Mouse (Mus musculus): ENCODE measurements at regions not wholly inside any gene's neighbourhood (a gene's known extent, or its start where the extent isn't known, plus 50 kb on each side); places are given as distances from the start of the nearest gene placed in this dataset.

DNA sequence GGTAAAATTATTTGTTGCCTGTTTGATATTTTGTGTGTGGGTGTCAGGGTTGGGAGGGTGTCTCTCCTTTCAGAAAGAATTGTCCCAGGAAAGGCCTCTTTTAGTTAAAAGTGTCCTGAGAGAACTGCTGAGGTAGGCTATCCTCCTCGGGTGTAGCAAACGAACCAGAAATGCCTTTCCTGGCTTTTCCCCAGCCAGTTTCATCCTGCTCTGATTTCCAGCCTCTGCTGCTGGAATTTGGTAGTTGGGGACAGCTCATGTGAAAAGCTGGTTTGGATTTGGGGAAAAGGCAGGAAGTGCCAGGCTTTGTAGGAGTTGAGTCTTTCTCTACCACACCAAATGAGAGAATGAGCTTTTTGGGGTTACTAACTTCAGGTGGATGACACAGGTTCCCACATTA, 164.0 kb upstream of the Prox1 start:
- H3K36me3 ChIP-seq: no peaks in the 10 kb centered on the region
- H3K4me1 ChIP-seq: no peaks in the 10 kb centered on the region
- peaks cover 91% of the 10 kb centered on the region for H3K27me3 ChIP-seq
- 12% methylated on average over 2 of the region's 2 CpGs for WGBS
- no peak overlapping the region for H3K9ac ChIP-seq
- no peak for ATAC-seq (ENCODE audit: low FRiP score, low read depth)
- H3K4me2 ChIP-seq (replicated peaks): no peak overlapping the region
- no peak overlapping the region for H3K4me3 ChIP-seq
- no peak overlapping the region for H3K27ac ChIP-seq
- H3K9me3 ChIP-seq: no peaks in the 10 kb centered on the region

- no peak overlapping the region for H3K27ac ChIP-seq
- no peaks in the 10 kb centered on the region for H3K9me3 ChIP-seq
- H3K4me3 ChIP-seq: no peak overlapping the region
- peaks cover 91% of the 10 kb centered on the region for H3K27me3 ChIP-seq
- H3K9ac ChIP-seq: no peak overlapping the region
- no peak overlapping the region for H3K4me2 ChIP-seq (replicated peaks)
- H3K36me3 ChIP-seq: no peaks in the 10 kb centered on the region
- 30% methylated on average over 8 of the region's 8 CpGs for WGBS
- no peaks in the 10 kb centered on the region for H3K4me1 ChIP-seq
- ATAC-seq (ENCODE audit: low FRiP score, low read depth): no peak
These were observed 163.5 kb upstream of the Prox1 start for GRCm38 (mm10) chr1:190334053-190334452.

DNA sequence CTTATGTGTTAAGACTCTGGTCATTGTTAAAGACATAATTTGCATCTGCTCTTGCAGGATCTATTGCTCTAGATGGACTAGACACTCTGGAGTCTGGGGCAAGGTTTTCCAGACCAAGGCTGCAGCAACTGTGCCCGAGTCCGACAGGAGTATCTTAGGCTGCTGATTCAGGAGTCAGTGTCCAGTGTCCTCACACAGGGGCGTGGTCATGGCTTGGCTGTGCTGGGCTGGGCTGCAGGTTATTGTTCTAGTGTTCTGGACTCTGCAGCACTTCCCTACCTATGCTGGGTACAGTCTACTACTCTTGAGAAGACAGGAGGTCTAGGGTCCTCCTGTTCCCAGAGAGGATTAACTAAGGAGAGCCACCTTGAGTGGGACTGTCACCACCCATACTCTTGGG, 161.5 kb upstream of the Prox1 start:
- H3K9ac ChIP-seq: no peak overlapping the region
- no peak overlapping the region for H3K4me2 ChIP-seq (replicated peaks)
- no peaks in the 10 kb centered on the region for H3K36me3 ChIP-seq
- no peaks in the 10 kb centered on the region for H3K9me3 ChIP-seq
- WGBS: 75% methylated on average over 3 of the region's 3 CpGs
- no peak overlapping the region for H3K4me3 ChIP-seq
- H3K27me3 ChIP-seq: peaks cover 94% of the 10 kb centered on the region
- H3K4me1 ChIP-seq: no peaks in the 10 kb centered on the region
- no peak for ATAC-seq (ENCODE audit: low FRiP score, low read depth)
- no peak overlapping the region for H3K27ac ChIP-seq

GRCm38 (mm10) chr1:190324562-190324961, 154.0 kb upstream of the Prox1 start:
- no peak overlapping the region for H3K4me3 ChIP-seq
- H3K27ac ChIP-seq: no peak overlapping the region
- 84% methylated on average over 6 of the region's 6 CpGs for WGBS
- no peak for ATAC-seq (ENCODE audit: low FRiP score, low read depth)
- no peaks in the 10 kb centered on the region for H3K36me3 ChIP-seq
- no peaks in the 10 kb centered on the region for H3K4me1 ChIP-seq
- peaks cover 64% of the 10 kb centered on the region for H3K27me3 ChIP-seq
- H3K4me2 ChIP-seq (replicated peaks): no peak overlapping the region
- H3K9me3 ChIP-seq: no peaks in the 10 kb centered on the region
- no peak overlapping the region for H3K9ac ChIP-seq

- no peaks in the 10 kb centered on the region for H3K36me3 ChIP-seq
- H3K4me2 ChIP-seq (replicated peaks): no peak overlapping the region
- no peak overlapping the region for H3K27ac ChIP-seq
- WGBS: 68% methylated on average over 9 of the region's 9 CpGs
- no peak overlapping the region for H3K4me3 ChIP-seq
- H3K4me1 ChIP-seq: no peaks in the 10 kb centered on the region
- no peaks in the 10 kb centered on the region for H3K9me3 ChIP-seq
- no peak for ATAC-seq (ENCODE audit: low FRiP score, low read depth)
- H3K9ac ChIP-seq: no peak overlapping the region
- peaks cover 55% of the 10 kb centered on the region for H3K27me3 ChIP-seq
These were observed 153.2 kb upstream of the Prox1 start for GRCm38 (mm10) chr1:190323671-190324070.

- no peaks in the 10 kb centered on the region for H3K4me1 ChIP-seq
- no peak overlapping the region for H3K4me3 ChIP-seq
- no peak for ATAC-seq (ENCODE audit: low FRiP score, low read depth)
- no peaks in the 10 kb centered on the region for H3K36me3 ChIP-seq
- WGBS: 65% methylated on average over 5 of the region's 5 CpGs
- no peaks in the 10 kb centered on the region for H3K9me3 ChIP-seq
- no peak overlapping the region for H3K4me2 ChIP-seq (replicated peaks)
- H3K27ac ChIP-seq: no peak overlapping the region
- peaks cover 48% of the 10 kb centered on the region for H3K27me3 ChIP-seq
- H3K9ac ChIP-seq: no peak overlapping the region
These were observed 145.7 kb upstream of the Prox1 start for GRCm38 (mm10) chr1:190316175-190316574.

DNA sequence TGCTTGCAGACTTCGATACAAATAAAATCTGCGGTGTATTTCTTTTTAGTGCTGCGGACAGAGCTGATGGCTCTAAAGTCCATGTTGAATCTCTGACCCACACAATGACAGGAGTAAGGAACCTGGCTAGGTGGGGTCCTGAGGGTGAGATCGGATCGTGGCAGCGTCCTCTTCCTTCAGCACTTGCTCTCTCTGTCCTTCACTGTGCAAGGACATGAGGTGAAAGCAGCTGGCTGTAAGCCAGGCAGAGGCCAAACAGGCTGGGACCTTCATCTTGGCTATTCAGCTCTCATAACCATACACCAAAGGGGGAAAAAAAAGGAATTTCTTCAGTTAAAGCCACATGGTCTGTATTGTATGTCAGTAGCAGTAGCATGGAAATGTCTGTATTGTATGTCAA, 139.3 kb upstream of the Prox1 start:
- Histone ChIP-seq H3K36me3 (no peaks in the 10 kb centered on the region), H3K4me3 (no peak overlapping the region), H3K4me2 (replicated peaks) (no peak overlapping the region), H3K9ac (no peak overlapping the region), H3K27me3 (peaks cover 37% of the 10 kb centered on the region), H3K9me3 (no peaks in the 10 kb centered on the region), H3K27ac (no peak overlapping the region), H3K4me1 (no peaks in the 10 kb centered on the region)
- WGBS: 86% methylated on average over 6 of the region's 6 CpGs
- no peak for ATAC-seq (ENCODE audit: low FRiP score, low read depth)

- 87% methylated on average over 3 of the region's 3 CpGs for WGBS
- peaks cover 4% of the 10 kb centered on the region for H3K9me3 ChIP-seq
- H3K27ac ChIP-seq: no peak overlapping the region
- no peak overlapping the region for H3K4me3 ChIP-seq
- no peak overlapping the region for H3K4me2 ChIP-seq (replicated peaks)
- H3K27me3 ChIP-seq: peaks cover 24% of the 10 kb centered on the region
- H3K9ac ChIP-seq: no peak overlapping the region
- no peaks in the 10 kb centered on the region for H3K36me3 ChIP-seq
- no peak for ATAC-seq (ENCODE audit: low FRiP score, low read depth)
- H3K4me1 ChIP-seq: no peaks in the 10 kb centered on the region
These were observed 137.2 kb upstream of the Prox1 start for GRCm38 (mm10) chr1:190307751-190308150.

GRCm38 (mm10) chr1:190297666-190298327, 127.3 kb upstream of the Prox1 start:
- no peak overlapping the region for H3K27ac ChIP-seq
- no peak overlapping the region for H3K4me2 ChIP-seq (replicated peaks)
- peaks cover 7% of the 10 kb centered on the region; the same call in 1 of the 2 replicates for H3K9me3 ChIP-seq
- WGBS: 87% methylated on average over 10 of the region's 10 CpGs
- no peaks in the 10 kb centered on the region for H3K27me3 ChIP-seq
- ATAC-seq (ENCODE audit: low FRiP score, low read depth): no peak
- no peaks in the 10 kb centered on the region for H3K4me1 ChIP-seq
- H3K36me3 ChIP-seq: no peaks in the 10 kb centered on the region
- no peak overlapping the region for H3K4me3 ChIP-seq
- no peak overlapping the region for H3K9ac ChIP-seq

GRCm38 (mm10) chr1:190290061-190290460, 119.5 kb upstream of the Prox1 start:
- WGBS: 88% methylated on average over 11 of the region's 11 CpGs
- no peak overlapping the region for H3K9ac ChIP-seq
- H3K4me2 ChIP-seq (replicated peaks): no peak overlapping the region
- H3K4me3 ChIP-seq: no peak overlapping the region
- H3K36me3 ChIP-seq: no peaks in the 10 kb centered on the region
- H3K4me1 ChIP-seq: no peaks in the 10 kb centered on the region
- no peaks in the 10 kb centered on the region for H3K9me3 ChIP-seq
- no peak overlapping the region for H3K27ac ChIP-seq
- no peak for ATAC-seq (ENCODE audit: low FRiP score, low read depth)
- peaks cover 19% of the 10 kb centered on the region for H3K27me3 ChIP-seq

- H3K9ac ChIP-seq: no peak overlapping the region
- 61% methylated on average over 17 of the region's 17 CpGs for WGBS
These were observed 116.1 kb upstream of the Prox1 start for GRCm38 (mm10) chr1:190286481-190287145.

DNA sequence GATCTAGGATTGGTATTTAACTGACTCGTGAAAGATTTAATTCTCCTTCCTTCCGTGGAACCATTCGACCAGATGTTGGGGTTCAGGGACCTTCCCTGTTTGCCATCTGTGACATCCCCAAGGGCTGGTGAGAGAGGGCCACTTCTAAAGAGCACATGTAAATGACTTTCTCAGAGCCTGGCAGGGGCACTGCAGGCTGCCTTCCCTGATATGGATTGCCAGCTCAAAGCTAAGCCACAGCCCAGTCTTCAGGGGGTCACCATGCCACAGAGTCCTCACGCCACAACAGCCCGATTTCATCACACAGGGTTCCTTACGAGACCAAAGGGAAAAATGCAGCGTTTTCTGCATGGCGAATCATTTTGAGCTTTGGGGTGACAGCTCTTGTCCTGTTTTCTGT, 115.1 kb upstream of the Prox1 start:
- Histone ChIP-seq H3K9ac (no peak overlapping the region), H3K4me2 (replicated peaks) (no peak overlapping the region), H3K9me3 (no peaks in the 10 kb centered on the region), H3K36me3 (no peaks in the 10 kb centered on the region), H3K4me1 (0 out of 2 replicates have a peak, but pooled peaks cover 5% of the 10 kb centered on the region), H3K4me3 (no peak overlapping the region), H3K27ac (no peak overlapping the region), H3K27me3 (peaks cover 19% of the 10 kb centered on the region)
- no peak for ATAC-seq (ENCODE audit: low FRiP score, low read depth)
- 73% methylated on average over 8 of the region's 8 CpGs for WGBS

More at GRCm38 (mm10) chr1:190286481-190287145, 116.1 kb upstream of the Prox1 start:
- no peak overlapping the region for H3K27ac ChIP-seq
- no peak overlapping the region for H3K4me2 ChIP-seq (replicated peaks)
- 0 out of 2 replicates have a peak, but pooled peaks cover 5% of the 10 kb centered on the region for H3K4me1 ChIP-seq
- no peaks in the 10 kb centered on the region for H3K9me3 ChIP-seq
- no peak overlapping the region for H3K4me3 ChIP-seq
- peaks cover 19% of the 10 kb centered on the region for H3K27me3 ChIP-seq
- ATAC-seq (ENCODE audit: low FRiP score, low read depth): no peak
- H3K36me3 ChIP-seq: no peaks in the 10 kb centered on the region

DNA sequence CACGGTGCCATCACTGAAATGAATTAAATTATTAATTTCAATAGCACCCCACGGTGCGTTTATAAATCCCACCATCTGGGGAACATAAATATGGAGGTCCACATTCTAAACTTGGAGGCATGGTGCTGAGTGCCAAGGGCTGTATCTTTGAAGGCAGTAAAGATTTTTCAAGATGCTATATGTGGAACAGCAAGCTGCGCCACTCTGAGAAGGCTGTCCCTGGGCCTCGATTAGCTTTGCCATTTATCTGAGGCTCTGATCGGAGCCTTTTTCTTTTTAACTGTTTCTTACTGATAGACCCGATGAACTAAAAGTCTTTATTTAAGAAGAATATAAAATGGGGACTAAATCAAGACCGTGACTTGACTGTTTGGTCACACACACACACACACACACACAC, 114.5 kb upstream of the Prox1 start:
- Histone ChIP-seq H3K27me3 (peaks cover 19% of the 10 kb centered on the region), H3K4me1 (0 out of 2 replicates have a peak, but pooled peaks cover 5% of the 10 kb centered on the region), H3K4me3 (no peak overlapping the region), H3K4me2 (replicated peaks) (no peak overlapping the region), H3K36me3 (no peaks in the 10 kb centered on the region), H3K9me3 (no peaks in the 10 kb centered on the region), H3K9ac (no peak overlapping the region), H3K27ac (no peak overlapping the region)
- no peak for ATAC-seq (ENCODE audit: low FRiP score, low read depth)
- WGBS: 89% methylated on average over 8 of the region's 8 CpGs
